Mouse (Mus musculus) embryo, embryonic 11 days (tissue): ENCODE results near the gene Ak5.

Experiments
- DNase-seq: peaks from one replicate; pipeline ENCODE4 v3.0.0-alpha.2; 2015

Ak5 gene

DNA sequence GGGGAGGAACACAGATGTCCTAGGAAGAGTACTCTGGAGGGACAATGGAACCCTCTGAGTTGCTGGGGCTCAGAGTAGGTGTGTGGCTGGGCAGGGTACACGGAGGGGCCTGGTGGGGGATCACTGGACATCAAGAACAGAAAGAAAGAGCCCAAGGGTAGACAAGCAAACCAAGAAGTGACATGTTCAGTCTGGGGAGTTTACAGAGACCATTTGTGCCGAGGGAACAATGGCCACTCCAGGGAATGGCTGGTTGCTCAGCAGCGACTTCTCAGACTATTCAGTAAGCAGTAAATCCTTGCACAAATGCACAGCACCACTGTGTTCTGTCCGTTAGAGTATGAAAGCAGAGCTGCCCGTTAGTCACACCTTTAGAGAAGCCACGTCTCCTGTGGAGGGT, 152.2 kb downstream of the Ak5 start:
- DNase-seq = peak; percentile 26

DNA sequence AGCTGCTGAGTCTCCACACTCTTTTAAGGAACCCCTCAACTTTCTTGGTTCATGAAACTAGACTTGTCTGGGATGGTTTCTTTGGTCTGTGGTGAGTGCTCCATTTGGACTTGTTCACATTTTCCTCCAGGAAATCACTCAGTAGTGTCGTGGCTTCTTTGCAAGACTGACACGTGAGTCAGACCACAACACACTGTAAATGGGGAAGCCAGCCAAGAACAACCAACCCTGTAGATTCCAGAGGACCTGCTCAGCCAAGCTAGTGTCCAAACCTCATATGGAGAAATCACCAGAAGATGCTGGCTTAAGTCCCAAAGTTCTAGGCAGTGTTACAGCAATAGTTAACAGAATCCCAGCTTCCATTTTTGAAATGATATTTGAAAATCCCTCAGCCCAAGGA, 155.6 kb downstream of the Ak5 start:
- DNase-seq = no peak

DNA sequence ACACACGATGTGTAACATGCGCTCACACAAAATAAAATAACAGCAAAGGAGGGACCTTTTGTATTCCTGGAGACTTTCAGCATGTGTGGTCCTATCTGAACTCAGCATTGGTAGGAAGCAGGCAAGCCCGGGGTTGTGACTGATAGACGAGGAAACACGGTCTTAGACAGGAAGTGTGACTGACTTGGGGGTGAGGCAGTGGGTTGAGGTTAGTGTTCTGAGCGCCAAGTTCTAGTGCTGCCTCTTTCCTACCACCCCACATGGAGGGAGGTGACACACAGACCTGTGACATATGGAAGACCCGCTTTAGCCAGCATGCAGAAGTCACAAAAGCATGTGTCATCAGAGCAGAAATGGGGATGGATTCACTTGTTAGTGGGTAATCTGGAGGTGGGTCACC, 158.9 kb downstream of the Ak5 start:
- no peak for DNase-seq

DNA sequence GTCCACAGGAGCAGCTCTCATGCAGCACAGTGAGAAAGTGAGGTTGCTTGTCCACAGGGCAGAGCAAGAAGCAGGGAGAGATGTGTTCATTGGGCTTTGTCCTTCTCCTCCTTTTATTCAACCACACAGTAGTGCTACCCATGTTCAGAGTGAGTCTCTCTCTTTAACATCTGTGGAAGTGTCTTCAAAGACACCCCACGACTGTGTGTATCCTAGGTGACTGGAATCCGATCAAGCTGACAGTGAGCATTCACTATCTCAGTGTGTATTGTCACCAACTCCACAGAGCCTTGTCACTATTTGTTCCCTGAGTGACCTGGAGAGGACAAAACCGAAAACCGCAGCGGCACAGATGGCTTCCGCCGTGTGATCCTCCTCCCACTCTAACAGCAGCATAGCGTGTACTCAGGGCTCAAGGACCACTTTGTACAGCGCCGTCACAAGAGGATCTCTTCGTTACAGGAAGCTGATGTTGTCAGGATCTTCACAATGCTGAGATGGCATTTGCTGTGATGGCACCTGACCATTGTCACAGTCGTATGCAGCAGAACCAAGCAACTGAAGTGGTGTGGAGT, 159.7 kb downstream of the Ak5 start:
- DNase-seq = no peak

DNA sequence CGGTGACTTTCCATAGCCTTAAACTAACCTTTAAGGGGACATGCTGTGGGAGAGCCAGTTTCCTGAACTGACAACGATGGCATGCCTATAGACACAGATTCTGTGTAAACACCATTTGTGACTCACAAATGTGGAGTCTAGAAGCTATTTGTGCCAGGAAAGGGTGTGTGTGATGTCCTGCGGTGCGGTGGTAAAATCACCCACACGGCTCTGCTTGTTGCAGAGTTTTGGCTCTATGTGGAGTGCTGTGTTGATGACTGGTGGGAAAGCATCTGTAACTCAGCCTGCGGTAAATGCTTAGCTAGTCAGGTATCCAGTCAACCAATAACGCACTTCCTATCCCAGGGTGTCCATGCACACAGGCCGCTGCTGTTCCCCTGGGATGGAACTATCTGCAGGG, 160.3 kb downstream of the Ak5 start:
- DNase-seq = no peak

DNA sequence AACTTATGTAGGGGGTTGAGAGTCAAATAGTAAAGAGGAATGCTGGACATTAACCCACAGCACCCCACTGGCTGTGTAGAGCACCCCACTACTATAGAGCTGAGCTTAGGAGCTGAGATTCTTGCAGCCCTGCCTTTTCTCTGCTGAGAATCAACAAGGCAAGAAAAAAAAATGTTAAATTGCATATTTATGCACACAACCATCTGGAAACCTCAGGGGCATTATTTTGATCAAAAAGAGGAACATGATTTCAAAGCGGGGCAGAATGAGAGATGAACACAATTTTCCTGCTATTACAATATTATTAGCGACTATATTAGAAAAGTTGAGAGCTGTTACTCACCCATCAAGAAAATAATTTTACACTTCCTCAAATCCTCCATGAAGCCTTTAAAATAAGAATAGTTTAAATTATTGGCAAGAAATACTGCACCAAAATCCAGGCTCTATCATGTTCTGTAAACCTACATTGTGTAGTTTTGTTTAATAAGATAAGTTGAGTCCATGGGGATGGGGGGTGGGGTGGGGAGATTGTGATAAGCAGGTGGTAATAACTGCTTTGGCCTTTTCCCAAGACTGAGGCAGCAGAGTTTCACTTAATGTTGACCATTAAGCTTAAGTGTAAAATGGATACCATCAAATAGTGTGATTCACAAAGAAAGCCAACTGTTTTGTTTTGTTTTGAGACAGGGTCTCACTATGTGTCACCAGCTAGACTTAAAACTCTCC, 169.0 kb downstream of the Ak5 start:
- DNase-seq = no peak

DNA sequence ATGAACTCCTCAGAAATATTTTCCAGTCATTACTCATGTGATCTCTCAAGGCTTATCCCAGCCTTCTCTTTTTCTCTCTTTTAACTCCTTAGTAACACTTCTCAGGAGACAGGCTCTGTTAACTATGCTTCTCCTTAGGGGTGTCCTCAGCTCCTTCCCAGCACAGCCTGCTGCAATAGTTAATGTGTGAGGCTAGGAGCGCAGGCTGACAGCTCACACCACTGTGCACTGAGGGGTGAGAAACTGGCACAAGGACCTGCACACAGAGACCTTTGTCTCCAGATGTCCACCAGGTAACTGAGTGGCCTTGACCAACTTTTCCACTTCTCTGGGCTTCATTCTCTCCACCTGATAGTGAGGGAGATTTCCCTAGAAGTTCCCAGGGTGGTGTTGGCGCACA, 170.3 kb downstream of the Ak5 start:
- DNase-seq = no peak

DNA sequence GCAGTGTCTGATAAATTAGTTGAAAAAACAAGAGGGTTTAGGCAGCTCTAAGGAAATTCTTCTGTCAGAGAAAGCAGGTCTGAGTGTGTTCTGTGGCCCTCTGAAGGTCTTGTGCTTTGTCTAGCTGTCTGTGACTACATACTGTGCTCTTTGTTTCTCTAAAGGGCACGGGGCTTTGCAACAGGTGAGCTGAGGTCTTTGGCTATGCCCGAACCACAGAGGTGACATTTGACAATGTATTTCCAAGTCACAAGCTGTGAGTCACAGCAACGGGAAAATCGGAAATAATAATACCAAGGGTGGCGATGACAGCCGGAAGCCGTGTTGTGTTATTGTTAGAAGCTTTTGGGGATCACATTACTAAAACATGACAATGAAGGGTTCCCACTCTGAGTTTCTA, 171.1 kb downstream of the Ak5 start:
- no peak for DNase-seq

DNA sequence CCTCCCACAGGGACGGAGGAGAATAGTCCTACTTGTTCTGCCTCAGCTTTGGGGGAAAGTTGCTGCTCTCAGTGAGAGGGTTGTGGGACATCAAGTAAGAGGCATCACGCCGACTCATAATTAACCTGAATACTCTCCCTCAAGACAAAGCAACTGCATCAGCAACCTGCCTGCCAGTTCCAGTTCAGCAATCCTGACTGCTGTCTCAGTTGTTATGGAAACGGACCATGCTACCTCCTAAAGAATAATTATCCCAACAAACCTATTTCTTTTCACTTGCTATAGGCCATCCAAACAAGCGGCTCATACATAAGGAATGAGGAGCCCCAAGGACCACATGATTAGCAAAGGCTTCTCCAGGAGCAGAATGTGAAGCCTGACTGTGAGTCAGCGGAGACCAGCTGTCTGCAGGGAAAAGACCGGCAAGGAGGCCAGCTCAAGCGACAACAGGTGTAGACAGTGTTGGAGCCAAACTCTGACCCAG, 172.7 kb downstream of the Ak5 start:
- DNase-seq = no peak

DNA sequence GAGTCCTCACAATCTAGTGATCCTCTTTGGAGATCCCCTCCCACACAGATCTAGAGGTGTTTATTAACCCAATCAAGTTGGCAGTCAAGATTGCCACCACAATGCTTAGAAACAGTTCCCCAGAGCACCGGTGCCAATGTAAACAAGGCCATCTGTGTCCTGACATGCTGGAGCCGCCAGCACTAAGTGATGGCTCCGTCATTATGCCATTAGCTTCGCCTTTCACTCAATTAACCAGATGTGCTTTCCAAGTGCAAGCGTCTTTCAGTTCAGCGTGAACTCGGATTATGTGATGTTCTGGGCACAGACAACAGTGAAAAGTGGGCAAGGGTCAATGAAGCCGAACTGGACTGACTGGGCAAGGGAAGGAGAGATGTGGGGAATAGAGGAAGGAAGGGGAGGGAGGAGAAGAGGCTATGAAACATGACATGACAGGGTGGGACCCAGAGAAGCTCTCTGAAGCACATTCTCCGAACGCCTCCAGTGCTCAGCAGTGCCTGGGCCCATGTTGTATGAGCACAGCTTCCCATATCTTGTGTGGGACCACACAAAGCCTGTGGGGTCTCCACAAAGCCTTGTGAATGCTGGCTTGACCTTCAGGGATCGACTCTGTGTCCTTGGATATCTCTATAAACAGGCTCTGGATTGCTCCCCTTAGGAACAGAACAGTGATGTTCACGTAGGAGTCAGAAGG, 173.3 kb downstream of the Ak5 start:
- no peak for DNase-seq

DNA sequence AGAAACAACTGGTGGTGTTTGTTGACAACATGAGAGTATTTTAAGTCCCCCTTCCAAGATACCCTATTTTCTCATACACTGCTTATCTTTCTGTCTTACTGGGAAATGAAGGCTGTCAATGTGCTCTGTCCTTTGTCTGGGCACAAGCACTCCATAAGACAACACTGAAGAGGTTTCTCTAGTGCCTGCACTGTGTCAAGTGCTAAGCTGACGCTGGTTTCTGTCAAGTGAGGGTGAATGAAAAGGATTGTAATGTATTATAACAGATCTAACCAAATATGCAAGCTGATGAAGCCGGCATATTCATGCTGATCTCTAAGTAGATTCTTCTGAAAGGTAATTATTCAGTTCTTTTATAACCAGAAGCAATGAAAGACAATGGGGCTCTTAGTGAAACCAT, 174.3 kb downstream of the Ak5 start:
- no peak for DNase-seq

DNA sequence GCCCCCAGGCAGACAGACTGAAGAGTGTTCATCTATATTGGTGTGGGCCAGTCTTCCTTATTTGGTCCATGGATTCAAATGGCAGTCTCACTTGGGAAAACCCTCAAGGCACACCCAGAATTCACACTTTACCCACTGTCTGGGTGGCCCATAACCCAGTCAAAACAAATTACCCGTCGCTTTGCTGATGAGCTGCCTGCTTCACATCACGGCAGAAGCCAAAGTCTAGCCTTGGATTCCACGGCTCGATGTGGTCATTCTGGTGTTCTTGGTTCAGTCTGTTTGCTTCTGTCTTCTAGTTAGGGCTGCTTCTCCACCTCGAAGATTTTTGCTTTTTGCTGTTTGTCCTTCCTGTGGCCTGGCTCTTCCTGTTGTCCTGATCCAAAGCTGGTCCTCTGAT, 175.9 kb downstream of the Ak5 start:
- DNase-seq = no peak

DNA sequence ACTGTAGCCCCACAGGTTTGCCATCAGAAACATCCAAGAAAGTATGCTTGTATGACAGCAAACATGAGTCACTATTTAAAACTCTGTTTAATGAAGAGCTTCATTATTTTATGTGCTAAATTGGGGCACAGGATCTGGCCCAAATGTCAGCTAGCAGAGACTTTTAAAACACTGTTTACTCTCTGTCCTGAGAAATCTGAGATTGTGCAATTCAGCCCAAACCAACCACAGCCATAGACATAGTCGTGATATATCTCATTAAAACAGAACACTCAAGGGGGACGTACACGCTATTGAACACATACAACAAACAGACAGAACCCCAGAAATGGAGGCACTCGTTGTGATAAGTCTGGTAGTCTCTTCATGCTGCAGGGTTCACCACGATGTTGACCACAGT, 177.7 kb downstream of the Ak5 start:
- no peak for DNase-seq

DNA sequence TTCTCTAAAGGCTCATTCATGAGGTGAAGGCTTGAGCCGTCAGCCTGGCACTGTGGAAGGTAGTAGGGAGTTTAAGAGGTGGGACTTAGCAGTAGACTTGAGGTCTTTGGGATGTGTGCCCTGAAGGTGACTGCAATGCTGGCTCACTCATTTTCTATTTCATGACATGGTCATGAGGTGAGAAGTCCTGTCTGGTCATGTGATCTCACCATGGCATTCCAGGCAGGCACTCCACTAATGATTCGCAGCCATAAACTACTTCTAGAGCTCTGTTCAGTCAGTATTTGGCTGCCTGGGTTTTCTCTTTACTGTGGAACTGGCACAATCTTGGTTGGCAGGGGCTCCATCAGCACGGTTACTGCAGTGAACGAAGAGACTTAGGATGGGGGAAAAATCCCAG, 179.2 kb downstream of the Ak5 start:
- DNase-seq = no peak

DNA sequence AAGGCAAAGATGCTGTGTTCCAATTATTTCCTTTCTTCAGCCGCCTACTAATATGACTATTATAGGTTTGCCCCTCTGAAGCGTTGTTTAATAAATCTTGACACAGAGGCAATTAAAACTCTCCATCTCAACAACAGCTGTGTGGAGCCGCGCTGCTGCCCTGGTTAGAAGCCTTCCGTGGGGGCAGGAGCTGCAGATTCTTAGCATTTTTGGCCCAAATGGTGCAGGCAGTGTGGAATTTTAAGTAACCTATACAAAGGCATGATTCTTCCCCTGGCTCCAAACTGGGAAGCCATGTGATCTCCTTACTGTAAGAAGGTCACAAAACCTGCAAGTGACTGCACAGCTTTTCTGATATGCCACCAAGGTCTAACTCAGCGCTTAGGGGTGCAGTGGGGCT, 184.0 kb downstream of the Ak5 start:
- DNase-seq = peak; percentile 51

DNA sequence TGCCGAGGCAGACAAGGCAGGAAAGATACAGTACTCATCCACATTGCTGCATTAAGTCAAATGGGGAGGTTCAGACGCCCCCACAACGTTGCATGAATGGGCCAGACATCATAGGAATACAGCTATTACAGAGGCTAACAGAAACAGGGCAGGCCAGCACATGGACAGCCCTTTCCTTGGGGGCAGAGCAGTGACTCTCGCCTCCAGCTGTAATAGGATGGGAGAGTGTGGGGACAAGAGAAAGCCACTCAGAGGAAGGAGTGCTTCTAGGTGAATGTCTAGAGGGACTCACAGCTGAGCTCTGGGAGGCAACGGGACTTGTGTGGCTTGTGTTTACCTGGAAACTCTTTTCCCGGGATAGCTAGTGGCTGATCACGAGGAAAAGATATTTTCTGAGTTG, 184.4 kb downstream of the Ak5 start:
- DNase-seq = no peak

DNA sequence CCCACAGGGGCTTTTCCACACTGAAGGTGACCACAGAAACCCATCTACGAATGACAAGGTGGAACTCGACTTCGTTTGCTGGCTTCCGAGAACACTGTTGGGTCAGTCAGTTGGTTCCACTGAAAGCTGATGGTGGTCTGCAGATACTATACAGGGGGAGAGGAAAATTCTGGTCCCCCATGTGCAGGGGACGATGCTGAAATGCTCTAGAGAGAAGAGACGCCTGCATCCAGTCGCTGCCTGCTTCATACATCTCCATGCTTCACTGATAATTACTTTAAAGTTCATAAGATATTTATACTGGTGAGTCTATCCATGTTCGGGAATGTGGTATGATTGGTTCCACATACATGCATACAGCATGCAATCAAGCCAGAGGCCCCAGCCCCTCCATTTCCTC, 186.0 kb downstream of the Ak5 start:
- DNase-seq = no peak

DNA sequence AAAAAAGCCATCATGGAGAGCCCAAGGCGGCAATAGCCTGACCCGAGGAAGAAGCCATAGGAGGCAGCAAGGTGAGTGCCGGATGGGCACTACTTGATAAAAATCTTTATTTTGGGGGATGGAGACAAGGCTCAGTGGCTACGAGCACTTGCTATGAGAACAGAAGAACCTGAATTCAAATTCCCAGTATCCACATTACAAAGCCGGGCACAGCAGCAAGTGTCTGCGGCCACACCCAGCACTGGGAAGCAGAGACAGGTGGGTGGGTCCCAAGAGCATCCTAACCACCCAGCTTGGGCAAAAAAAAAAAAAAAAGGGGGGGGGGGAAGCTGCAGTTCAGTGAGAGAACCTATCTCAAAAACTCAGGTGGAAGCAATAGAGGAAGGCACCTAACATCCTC, 187.8 kb downstream of the Ak5 start:
- no peak for DNase-seq

DNA sequence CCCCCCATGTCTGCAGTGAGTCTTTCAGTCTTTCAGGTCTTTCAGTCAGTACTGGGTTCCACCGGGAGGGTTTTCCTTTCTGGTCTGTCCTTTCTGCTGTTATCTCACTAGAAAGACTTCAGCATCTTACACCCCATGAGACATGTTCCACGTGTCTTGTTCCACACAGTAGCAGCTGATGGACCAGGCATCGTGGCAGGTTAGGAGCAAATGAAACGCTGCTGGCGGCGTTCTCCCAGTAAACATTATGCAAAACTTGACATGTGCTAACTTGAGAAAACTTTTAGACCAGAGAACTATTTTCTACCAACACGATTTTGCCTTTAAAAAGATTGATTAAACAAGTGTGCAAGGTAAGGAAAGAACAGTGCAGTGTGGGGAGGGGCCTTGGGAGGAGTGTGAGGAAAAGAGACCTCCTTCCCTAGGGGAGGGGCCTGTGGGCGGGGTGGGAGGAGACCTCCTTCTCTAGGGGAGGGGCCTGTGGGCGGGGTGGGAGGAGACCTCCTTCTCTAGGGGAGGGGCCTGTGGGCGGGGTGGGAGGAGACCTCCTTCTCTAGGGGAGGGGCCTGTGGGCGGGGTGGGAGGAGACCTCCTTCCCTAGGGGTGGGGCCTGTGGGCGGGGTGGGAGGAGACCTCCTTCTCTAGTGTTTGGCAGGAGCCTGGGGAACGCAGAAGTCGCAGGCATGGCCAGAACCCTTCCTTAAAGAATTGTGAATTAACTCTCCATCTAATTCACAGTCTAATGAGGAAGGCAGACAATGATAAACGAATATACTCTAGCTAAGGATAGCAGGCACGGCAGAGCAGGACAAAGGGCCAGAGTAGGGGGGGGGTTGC, 189.3 kb downstream of the Ak5 start:
- DNase-seq = peak; percentile 80

DNA sequence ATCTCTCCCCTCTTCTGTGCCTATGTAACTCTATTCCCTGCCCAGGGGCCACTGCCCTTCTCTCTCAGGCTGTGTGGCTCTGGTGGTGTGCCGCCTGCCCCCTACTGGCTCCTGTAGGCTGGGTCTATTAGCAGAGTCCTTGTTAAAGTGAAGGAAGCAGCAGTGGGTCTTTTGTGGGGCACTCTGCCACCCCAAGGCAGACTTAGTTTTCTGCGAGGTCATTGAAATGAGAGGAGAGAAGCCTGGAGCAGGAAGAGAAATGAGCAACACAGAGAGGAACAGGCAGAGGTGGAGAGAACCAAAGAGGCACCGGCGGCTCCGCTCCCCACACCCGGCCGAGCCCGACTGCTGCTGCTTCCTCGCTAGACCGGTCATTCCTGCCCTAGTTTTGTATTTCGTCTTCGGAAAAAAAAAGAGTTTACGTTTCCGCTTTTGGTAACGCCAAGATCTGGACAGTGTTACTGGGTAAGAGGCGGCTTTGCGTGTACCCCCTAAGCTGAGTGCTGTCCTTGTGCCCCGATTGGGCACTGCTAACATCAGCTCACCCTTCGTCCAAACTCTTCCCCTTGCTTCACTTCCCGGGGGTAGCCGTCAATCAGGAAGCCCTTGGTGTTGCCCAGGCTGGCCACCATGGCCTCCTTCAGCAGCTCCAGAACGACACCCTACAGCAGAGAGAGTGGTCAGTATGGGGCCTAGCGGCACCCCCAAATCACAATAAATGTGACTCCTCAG, 190.2 kb downstream of the Ak5 start:
- peak; percentile 79 for DNase-seq

DNA sequence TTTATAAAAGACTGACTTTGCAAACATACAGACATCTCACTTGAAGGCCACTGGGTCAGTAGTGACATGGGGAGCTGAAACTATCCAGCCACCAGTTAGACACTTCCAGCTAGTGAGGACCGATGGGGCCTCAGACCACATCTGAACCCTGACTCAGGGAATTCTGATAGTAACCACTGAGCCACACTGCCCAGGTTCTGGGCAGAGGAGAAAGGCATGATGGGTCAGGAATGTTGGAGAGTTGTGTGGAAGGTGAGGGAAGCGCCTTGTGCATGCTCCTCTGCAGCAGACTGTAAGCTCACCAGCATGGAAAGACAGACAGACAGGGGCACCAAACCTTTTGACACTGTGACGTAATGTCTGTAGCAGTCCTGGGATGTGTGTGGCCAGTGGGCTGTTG, 192.3 kb downstream of the Ak5 start:
- DNase-seq = no peak

DNA sequence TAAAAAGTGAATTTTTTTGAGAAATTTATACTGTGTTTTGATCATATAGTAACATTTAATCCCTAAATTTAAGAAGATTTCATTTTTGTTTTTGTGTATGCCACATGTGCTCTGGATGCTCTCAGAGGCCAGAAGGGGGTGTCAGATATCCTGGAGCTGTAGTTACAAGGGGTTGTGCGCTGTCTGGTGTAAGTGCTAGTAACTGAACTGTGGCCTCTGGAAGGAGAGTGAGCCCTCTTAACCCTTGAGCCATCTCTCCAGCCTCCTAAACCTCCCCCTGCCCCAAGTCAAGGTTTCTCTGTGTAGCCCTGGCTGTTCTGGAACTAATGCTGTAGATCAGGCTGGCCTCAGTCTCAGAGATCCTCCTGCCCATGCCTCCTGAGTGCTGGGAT, 192.9 kb downstream of the Ak5 start:
- no peak for DNase-seq
